Mouse (Mus musculus) left cerebral cortex, adult 18-20 months (tissue): ENCODE data around the gene Pbdc1. TPM values are rescaled to one million over a fixed set of nuclear protein-coding genes. Genes with fewer than 3 reads are reported as not detected.
"Not testable (repeated sequence)": the region's sequence is repeated elsewhere in the genome, so short reads cannot be mapped to it uniquely, and the experiment has no call there.

ENCODE experiments used
- DNase-seq, 2 experiments: peaks; one replicate each; pipeline ENCODE4 v3.0.0; 2021 to 2022; ENCODE audit warnings: low spot score in 2 of 2, mixed read lengths in 1 of 2
- long read RNA-seq, 2 experiments: library from polyadenylated mRNA; stranded (forward); transcript quantifications; one replicate each; pipeline ENCODE4 v2.0.0; 2021
- total RNA-seq, 2 experiments: library from RNA; stranded (reverse); gene quantifications; 2 replicates each; pipeline ENCODE4 v1.2.3; 2021

The Pbdc1 gene
- total RNA-seq = 10 to 100 TPM; 16.2 to 21.3 TPM
- long read RNA-seq, experiment 1, transcript Pbdc1-201 (6 exons, 2,638 nt) = major isoform, 15 of 21 reads
- long read RNA-seq, experiment 1, partial matches to known transcripts = 1 of 21 reads
- long read RNA-seq, experiment 1, other reads (novel, unspliced or antisense) = 5 of 21 reads
- long read RNA-seq, experiment 2, transcript Pbdc1-201 (6 exons, 2,638 nt) = major isoform, 16 of 25 reads
- long read RNA-seq, experiment 2, partial matches to known transcripts = 0 of 25 reads
- long read RNA-seq, experiment 2, other reads (novel, unspliced or antisense) = 7 of 25 reads

DNA sequence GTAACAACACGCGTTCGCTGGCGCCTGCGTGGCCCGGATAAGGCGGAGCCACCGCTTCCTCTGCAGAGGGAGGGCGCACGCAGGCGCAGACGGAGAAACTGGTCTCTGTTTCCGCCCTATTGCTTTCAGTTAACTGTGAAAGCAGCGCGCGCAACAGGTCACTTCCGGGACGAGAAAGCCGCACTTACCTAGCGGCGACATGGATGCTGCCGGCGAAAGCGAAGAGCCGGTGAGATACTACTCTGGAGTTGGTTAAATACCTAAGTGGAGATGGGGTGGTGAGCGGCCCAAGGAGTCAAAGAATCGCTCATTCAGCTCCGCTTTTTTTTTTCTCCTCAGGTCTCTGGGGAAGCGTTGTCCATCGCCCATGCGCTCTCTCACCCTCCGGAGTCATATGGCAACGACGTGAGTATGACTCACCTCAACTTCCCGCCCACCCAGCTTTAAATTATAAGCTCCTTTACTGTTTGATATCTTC is at the start of gene Pbdc1:
Gene Pbdc1 (plus strand): TSS at position 142 of the 478 bp plus-strand sequence.
- DNase-seq = peak; percentile 84 to 96

DNA sequence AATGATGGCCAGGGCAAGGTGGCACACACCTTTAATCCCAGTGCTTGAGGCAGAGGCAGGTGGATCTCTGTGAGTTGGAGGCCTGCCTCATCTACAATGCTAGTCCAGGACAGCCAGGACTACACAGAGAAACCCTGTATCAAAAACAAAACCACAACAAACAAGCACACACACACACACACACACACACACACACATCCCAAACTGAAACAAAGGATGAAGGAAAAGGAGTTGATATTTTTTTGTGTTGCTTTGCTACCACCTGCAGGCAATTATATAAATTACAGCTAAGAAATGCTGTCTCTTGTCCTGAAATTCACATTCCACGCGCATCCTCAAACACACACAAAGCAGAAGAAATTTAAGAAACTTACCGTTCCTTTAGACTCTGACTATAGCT is 41.9 kb upstream of the Pbdc1 start:
- DNase-seq = no peak

DNA sequence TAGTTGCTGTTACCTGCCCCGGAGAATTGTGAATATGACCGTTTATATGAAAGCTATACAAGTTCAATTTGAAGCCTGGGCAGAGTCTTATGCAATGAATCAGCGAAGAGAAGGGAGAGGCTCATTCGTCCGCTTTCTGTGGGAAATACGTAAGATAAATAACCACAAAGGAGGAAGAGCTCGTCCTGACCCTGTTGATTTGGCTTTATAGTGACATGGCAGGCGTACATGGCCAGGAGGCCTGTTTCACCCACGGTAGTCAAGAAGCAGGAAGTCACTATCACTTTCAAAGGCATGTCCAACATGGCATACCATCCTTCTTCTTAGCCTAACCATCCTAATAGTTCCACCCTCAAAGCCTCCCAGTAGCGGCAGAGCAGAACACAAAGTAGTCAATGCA is 15.3 kb upstream of the Pbdc1 start:
- no peak for DNase-seq

DNA sequence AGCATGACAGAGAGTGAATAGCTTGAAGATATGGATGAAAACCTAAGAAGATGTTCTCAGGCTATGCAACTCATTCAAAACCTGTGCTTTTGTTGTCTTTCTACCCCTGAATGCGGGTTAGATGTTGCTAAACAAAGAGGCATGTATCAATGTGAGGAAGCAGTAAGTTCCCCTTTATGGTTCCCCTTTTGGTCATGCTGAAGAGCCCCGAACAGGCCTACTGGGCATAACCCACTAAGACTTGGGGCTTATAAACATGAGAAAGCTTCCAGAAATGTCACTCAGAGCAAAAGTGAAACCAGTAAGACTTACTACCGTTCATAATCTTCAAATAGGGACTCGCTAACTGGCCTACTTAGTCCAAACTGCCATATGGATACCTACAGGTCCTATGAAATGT is 14.8 kb upstream of the Pbdc1 start:
- no peak for DNase-seq

DNA sequence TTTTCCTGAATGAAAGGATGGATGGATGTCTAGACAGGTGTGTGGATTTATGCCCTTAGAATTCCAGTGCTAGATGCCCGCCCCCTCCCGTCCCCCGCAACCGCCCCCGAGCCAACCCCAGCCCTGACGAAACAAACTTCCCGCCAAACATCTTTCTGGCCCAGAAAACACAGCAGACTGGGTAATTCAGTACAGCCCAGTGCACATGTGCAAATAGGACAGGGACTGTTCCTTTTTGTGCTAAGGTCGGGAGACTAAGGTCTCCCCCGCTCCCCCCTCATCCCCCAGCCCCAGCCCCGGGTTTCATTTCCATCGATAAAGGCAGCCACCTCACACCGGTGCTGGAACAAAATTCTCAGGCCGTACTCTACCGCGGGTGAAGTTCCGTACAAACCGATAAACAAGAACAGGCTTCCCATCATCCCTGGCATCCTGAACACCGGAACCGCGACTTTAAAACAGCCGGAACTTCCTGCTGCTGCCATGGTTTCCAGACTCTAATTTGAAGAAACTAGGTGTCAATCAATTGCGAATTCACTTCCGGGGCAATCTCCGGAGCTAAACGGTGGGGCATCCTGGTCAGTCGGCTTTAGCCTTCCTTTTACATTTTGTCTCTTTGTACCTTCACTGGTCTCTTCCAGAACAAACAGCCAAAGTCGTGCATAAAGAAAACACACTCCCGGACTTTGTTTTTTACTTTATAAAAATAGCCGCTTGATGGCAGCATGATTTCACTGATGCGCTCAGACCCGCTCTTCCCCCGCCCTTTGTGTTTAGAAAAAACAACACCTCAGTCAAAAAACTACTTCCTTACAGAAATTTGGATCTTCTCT is 9.7 kb upstream of the Pbdc1 start:
- DNase-seq = peak; percentile 67 to 88

DNA sequence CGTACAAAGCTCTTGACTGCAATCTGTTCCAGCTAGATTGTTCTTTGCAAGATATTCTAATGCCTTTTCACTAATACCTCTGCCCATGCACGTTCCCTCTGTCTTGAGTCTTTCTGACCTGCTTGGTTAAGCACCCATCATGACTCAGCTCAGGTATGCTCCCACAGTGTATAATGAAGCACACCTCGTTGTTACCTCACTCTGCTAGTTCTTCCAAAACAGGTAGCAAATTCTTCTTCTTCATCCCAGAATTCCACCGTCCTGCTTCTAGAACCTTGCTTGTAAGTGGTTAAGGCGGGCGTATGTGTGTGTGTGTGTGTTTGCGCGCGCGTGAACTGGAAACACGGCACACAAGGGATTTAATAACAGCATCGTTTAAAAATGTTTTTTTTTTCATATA is 405 bp upstream of the Pbdc1 start:
- no peak for DNase-seq

DNA sequence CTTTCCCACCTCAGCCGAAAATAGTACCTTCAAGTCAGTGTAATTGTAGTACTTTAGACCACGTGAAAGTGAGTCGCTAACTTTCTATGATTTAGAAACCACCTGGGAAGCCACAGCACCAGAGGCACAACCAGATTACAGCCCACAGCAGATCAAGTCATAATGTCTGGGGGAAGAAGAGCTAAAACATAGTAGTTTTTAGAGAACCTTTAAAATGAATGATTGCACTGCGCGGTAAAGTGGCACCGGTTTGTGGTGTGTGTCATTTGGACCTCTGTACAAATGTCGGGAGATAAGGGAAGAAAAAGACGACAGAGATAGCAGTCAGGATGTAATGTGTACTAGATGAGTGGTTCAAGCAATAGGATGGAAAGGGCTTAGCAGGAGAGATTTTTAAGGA is 540 bp downstream of the Pbdc1 start:
- DNase-seq = no peak

DNA sequence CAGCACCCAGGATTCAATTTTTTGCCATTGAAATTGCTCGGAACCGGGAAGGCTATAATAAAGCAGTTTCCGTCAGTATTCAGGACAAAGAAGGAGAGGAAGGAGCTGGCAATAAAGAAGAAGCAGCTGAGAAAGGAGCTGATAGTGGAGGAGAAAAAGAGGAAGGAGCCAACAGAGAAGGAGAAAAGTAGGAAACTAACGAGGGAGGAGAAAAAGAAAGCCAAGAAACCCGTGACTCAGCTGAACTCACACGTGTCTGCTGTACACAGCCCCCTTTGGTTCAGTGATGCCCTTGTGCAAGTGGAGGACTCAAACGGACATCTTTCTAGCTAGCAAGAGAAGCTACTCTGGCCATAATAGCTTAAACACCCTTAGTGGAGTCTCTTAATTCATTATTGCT is 3.5 kb downstream of the Pbdc1 start:
- not testable (repeated sequence) for DNase-seq

DNA sequence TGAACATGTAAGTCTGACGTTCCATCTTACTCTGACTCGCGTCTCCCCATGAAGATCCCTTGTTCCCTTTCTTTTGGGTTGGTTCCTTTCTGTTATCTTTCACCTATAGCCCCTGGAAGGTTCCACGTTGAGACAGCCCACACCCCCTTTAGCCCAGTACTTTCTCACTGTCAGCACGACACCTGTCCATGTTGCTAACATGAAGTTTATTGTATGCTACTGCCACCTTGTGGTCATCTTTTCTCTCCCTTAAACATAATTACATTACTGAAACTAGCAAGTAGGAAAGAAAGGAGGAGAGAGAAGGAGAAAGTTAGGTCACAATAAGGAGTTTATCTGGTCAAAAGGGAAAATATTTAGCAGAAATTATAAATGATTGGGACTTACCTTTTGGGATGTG is 24.6 kb downstream of the Pbdc1 start:
- no peak for DNase-seq

DNA sequence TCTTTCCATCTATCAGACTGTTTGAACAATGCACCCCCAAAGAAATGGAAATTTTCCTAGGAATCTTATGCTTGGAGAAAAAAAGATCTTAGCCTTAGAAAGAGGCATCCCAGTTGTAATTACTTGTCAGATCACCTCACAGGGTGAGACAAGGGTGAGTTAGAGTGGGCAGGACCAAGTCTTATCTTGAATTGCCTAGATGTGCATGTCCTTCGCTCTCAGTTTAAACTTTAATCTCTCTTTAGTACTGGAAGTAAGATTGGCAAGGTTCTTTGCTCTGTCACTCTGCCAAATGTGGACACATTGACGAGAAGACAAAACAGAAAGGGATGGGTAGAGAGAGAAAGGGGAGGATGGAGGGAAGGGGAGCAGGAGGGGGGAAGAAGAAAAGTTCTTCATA is 35.4 kb downstream of the Pbdc1 start:
- DNase-seq = no peak

DNA sequence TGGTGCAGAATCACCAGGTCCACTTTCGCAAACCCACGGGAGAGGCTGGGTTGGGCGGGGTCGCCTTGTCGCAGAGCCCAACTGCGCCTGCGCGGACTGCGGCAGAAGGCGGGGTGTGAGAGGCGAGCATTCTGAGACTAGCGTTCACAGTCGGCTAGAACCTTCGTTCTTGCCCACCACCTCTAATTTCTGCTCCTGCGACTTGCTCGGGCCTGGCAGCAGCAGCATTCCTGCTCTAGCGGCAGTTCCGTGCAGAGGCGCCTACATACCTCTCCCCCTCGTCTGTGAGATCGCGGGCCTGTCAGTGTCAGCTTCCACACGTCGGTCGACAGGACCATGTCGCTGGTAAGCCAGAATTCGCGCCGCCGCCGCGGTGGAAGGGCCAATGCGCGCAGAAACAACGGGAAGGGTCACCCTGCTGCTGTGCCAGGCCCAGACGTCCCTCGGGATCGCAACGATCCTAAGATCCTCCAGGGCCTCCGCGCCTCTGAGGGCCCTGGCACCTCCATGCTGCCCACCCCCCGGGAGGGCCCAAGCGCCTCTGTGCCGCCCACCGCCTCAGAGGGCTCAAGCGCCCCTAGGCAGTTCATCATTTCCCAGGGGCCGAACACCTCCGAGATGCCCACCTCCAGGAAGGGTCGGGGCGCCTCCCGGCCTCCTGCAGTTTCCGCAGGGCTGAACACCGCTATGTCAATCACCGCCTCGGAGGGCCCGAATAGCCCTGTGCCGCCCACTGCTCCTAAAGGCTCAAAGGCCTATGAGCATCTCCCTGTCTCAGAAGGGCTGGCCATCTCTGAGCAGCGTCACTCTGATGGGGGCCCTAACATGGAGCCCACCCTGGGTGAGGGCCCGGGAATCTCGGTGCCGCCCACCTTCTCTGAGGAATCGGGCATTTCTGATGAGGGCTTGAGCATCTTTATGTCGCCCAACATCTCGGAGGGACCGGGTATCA is 41.0 kb downstream of the Pbdc1 start, which contains the start of gene Magee1:
Gene Magee1 (plus strand): TSS at position 104 of the 952 bp plus-strand sequence.
- DNase-seq = peak; percentile 78 to 87

DNA sequence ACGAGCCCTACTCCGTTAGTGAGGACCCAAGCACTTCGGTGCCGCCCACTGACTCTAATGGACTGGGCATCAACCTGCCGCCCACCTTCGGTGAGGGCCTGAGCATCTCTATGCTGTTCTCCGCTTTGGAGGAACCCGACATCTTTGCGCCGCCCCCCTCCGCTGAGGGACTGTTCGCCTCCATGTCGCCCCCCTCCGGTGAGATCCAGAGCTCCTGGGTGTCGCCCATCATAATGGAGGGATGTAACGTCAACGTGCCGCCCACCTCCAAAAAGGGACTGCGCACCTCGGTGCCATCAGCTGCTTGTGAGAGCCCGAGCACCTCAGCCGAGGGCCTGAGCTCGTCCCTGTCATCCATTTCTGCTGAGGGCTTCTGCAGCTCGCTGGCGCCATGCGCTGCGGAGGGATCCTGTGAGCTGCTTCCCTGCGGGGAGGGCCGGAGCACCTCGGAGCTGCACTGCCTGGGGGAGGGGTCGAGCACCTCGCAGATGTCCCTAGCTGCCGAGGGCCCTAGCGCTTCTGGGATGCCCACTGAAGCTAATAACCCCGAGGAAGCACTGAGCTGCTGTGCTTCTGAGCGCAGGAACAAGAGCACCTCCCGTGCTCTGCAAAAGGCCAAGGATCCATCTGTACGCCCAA is 41.8 kb downstream of the Pbdc1 start:
- peak; percentile 72 to 78 for DNase-seq

DNA sequence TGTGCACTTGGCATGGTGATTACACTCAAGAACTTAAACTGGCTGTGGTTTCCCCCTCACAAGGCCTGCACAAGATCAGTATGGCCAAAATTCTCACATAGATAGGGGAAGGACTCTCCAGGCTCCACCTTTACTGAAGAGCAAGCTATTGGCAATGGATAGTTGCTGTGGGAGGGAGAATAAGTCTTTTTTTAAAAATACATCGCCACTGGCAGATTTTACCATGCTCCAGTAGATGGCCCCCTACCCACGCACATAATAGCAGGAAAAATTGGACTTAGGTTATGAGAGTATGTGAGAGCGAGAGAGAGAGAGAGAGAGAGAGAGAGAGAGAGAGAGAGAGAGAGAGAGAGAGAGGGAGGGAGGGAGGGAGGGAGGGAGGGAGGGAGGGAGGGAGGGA is 45.3 kb downstream of the Pbdc1 start:
- DNase-seq = no peak

DNA sequence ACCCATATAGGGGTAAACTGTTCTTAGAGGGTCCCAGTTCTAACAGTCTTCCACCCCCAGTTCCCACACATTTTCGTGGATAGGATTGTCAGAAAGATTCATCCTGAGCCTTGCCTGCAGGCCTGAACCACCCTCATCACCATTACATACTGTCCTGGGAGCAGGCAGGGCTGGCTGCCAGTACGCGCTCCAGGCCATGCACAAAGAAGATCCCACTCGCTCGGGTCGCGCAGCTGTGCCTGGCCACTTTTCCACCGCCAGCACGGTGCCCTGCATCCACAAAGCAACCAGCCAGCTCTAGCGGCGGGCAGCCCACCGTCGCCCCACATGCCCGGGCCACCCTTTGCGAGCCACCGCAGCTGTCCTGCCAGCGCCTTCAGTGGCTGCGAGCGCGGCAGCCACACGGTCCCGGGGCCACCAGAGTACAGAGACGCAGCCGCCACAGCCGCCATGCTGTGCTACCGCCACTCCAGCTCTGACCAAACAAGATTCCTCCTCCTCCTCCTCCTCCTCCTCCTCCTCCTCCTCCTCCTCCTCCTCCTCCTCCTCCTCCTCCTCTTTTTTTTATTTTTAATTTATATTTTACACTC is 72.4 kb downstream of the Pbdc1 start:
- DNase-seq = no peak

DNA sequence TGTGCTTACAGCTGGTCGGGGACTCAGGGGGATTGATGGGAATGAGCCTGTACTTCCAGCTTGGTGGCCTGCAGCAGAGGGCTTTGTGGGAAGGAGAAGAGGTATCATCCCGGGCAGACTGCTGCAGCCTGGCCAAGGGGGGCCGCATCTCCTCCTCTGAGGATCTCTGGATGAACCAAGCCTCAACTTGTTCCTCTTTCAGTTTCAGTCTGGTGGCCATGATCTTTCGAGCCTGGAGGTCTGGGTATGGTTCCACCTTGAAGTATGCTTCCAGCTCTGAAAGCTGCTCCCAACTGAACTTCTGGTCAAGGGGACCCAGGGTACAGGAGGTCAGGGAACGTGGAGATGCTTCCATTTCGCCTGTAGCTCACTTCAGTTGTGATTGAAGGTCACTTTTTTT is 85.5 kb downstream of the Pbdc1 start:
- not testable (repeated sequence) for DNase-seq

Other genes with a start within 250 kb of the Pbdc1 start
- 1 to 10 TPM; 5.9 TPM for gene Magee2, start 222.5 kb upstream of the Pbdc1 start, total RNA-seq
- 100 to 1,000 TPM; 144 to 151 TPM for gene Magee1, start 40.6 kb downstream of the Pbdc1 start, total RNA-seq